ENCODE assay signal across 11 mouse cellular contexts in genomic region chr10:5859729-5860128, GRCm38 (mm10). TPM values are rescaled to one million over a fixed set of nuclear protein-coding genes. Genes with fewer than 3 reads are reported as not detected.
DNase-seq lines count a peak whose midpoint lies in the region; TF ChIP-seq lines count a peak whose summit lies in the region.
"Had no signal": no experiment of that assay in that cellular context is flagged by ENCODE, and none has a peak within 500 bp of the region (broad histone marks: within the 10 kb centered on the region; RNA-seq: fewer than 3 reads in every experiment).

No protein-coding gene starts in this region.

- no peak overlapping the region for H3K4me3 ChIP-seq in gastrocnemius, adult 2 months

- peak; percentile 35; the same call in 1 of the 2 replicates for TF ChIP-seq CTCF in gastrocnemius, adult 2 months (IDR thresholded peaks at IDR 0.05)

- intact Hi-C loops in gastrocnemius, adult 2 months (cut with DNase I) = no loop called here
- intact Hi-C loops in gastrocnemius, postnatal 36 days (cut with DNase I) = no loop called here

- no peak overlapping the region for H3K27ac ChIP-seq in gastrocnemius, adult 2 months

- no peak for DNase-seq in gastrocnemius, adult 2 months
- DNase-seq in gastrocnemius, postnatal 36 days = no peak
- DNase-seq in retina, embryonic 14.5 days (ENCODE audit: low spot score) = peak; percentile 22
- DNase-seq in retina, postnatal 1 day = no peak
- peak; percentile 43 for DNase-seq in induced T-regulatory cell, adult 2 months (ENCODE audit: low read depth)
- DNase-seq in thymus, postnatal 25 days = peak; percentile 15
- no peak for DNase-seq in urinary bladder, postnatal 10 days (ENCODE audit: low spot score)
- no peak for DNase-seq in urinary bladder, postnatal 36 days (ENCODE audit: low spot score in 2 of 2)
- DNase-seq: cerebellum, adult 11-12 months; kidney, adult 11 months; lung, postnatal 10 days had no signal

RNA-seq across cellular contexts. Expression of gene Mtrf1l, which starts 36.0 kb away (rescaled TPM):
- 1 to 10 TPM; 6.1 to 9.9 TPM for total RNA-seq in gastrocnemius, adult 2 months (2021)
- total RNA-seq in gastrocnemius, postnatal 36 days (2021) = 1 to 10 TPM; 4.0 to 7.0 TPM

RNA-seq across cellular contexts. Expression of gene Fbxo5, which starts 54.3 kb away (rescaled TPM):
- under 1 TPM; 0.36 to 0.45 TPM for total RNA-seq in gastrocnemius, adult 2 months (2021)
- total RNA-seq in gastrocnemius, postnatal 36 days (2021) = under 1 TPM; 0.64 to 0.67 TPM

Comparison
In these comparisons a context has a peak if more than half of its experiments do, and no peak if none do; other contexts are left out.
1. DNase-seq: peak in retina, embryonic 14.5 days (single experiment), induced T-regulatory cell, adult 2 months (single experiment) and thymus, postnatal 25 days (single experiment); none in gastrocnemius, adult 2 months (single experiment), gastrocnemius, postnatal 36 days (0 of 2), retina, postnatal 1 day (single experiment), urinary bladder, postnatal 10 days (single experiment) and urinary bladder, postnatal 36 days (0 of 2).